Mouse (Mus musculus): ENCODE data around the gene Zbtb18. TPM values are rescaled to one million over a fixed set of nuclear protein-coding genes. Genes with fewer than 3 reads are reported as not detected.

Zbtb18 gene
- total and polyA plus RNA-seq, 3 experiments = 10.6 to 47.3 (median 40.2) TPM

- no peak for DNase-seq
- intact Hi-C loops (cut with DNase I) = no loop called here
- no peak overlapping the region for H3K4me3 ChIP-seq
- no peaks in the 10 kb centered on the region for H3K27me3 ChIP-seq (ENCODE audit: control insufficient read depth, insufficient read depth, low read length)
- 82% methylated on average over 4 of the region's 4 CpGs for WGBS
- H3K4me1 ChIP-seq (ENCODE audit: control insufficient read depth, insufficient read depth, low read length) = no peaks in the 10 kb centered on the region
- H3K36me3 ChIP-seq (ENCODE audit: control insufficient read depth, insufficient read depth, low read length) = no peaks in the 10 kb centered on the region
- no peak overlapping the region for H3K27ac ChIP-seq
- no peaks in the 10 kb centered on the region for H3K79me2 ChIP-seq (replicated peaks; ENCODE audit: control insufficient read depth, insufficient read depth, low read length)
- H3K9ac ChIP-seq (ENCODE audit: low read depth, low read length) = no peak overlapping the region
- TF ChIP-seq EP300 (IDR thresholded peaks at IDR 0.05; ENCODE audit: insufficient read depth, low read depth, low read length) = no peak
- TF ChIP-seq CTCF (IDR thresholded peaks at IDR 0.05) = no peak
- TF ChIP-seq POLR2A (IDR thresholded peaks at IDR 0.05; ENCODE audit: insufficient read depth, low read depth, low read length) = no peak
These were observed 48.7 kb downstream of the Zbtb18 start for GRCm38 (mm10) chr1:177490808-177491207.

DNA sequence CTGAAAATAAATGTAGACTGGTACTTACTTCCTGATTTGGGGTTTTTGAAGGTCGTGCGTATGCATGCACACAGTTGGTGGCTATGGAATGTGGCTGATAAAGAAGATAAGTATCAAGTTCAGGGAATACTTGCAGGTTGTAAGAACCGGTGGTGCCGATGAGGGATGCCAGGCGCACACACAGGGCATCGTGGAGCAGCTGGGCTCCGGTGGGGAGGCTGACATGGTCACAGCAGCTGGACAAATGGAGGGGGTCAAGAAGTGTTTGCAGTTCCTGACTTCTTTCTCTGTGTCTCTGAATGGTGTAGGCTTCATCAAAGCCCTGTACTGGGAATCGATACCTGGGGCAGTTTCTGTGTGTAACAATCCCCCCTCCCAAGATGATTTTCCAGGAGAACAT is 49.1 kb downstream of the Zbtb18 start:
- DNase-seq = no peak
- H3K9ac ChIP-seq (ENCODE audit: low read depth, low read length) = no peak overlapping the region
- 66% methylated on average over 8 of the region's 8 CpGs for WGBS
- no peak for TF ChIP-seq POLR2A (IDR thresholded peaks at IDR 0.05; ENCODE audit: insufficient read depth, low read depth, low read length)
- no peak for TF ChIP-seq EP300 (IDR thresholded peaks at IDR 0.05; ENCODE audit: insufficient read depth, low read depth, low read length)
- no peak for TF ChIP-seq CTCF (IDR thresholded peaks at IDR 0.05)
- no peaks in the 10 kb centered on the region for H3K36me3 ChIP-seq (ENCODE audit: control insufficient read depth, insufficient read depth, low read length)
- no peaks in the 10 kb centered on the region for H3K4me1 ChIP-seq (ENCODE audit: control insufficient read depth, insufficient read depth, low read length)
- H3K4me3 ChIP-seq = no peak overlapping the region
- H3K27me3 ChIP-seq (ENCODE audit: control insufficient read depth, insufficient read depth, low read length) = no peaks in the 10 kb centered on the region
- H3K79me2 ChIP-seq (replicated peaks; ENCODE audit: control insufficient read depth, insufficient read depth, low read length) = no peaks in the 10 kb centered on the region
- H3K27ac ChIP-seq = no peak overlapping the region
- intact Hi-C loops (cut with DNase I) = no loop called here

- no peak overlapping the region for H3K9ac ChIP-seq (ENCODE audit: low read depth, low read length)
- H3K4me1 ChIP-seq (ENCODE audit: control insufficient read depth, insufficient read depth, low read length) = no peaks in the 10 kb centered on the region
- intact Hi-C loops (cut with DNase I) = no loop called here
- H3K4me3 ChIP-seq = no peak overlapping the region
- H3K79me2 ChIP-seq (replicated peaks; ENCODE audit: control insufficient read depth, insufficient read depth, low read length) = no peaks in the 10 kb centered on the region
- no peaks in the 10 kb centered on the region for H3K36me3 ChIP-seq (ENCODE audit: control insufficient read depth, insufficient read depth, low read length)
- H3K27me3 ChIP-seq (ENCODE audit: control insufficient read depth, insufficient read depth, low read length) = no peaks in the 10 kb centered on the region
- 93% methylated on average over 8 of the region's 8 CpGs for WGBS
- no peak overlapping the region for H3K27ac ChIP-seq
- TF ChIP-seq CTCF (IDR thresholded peaks at IDR 0.05) (no peak), POLR2A (IDR thresholded peaks at IDR 0.05; ENCODE audit: insufficient read depth, low read depth, low read length) (no peak), EP300 (IDR thresholded peaks at IDR 0.05; ENCODE audit: insufficient read depth, low read depth, low read length) (no peak)
- DNase-seq = no peak
These were observed 52.2 kb downstream of the Zbtb18 start for GRCm38 (mm10) chr1:177494306-177494705.

- H3K4me3 ChIP-seq = no peak overlapping the region
- 60% methylated on average over 9 of the region's 9 CpGs for WGBS
- H3K79me2 ChIP-seq (replicated peaks; ENCODE audit: control insufficient read depth, insufficient read depth, low read length) = no peaks in the 10 kb centered on the region
- H3K36me3 ChIP-seq (ENCODE audit: control insufficient read depth, insufficient read depth, low read length) = no peaks in the 10 kb centered on the region
- TF ChIP-seq CTCF (IDR thresholded peaks at IDR 0.05) (no peak), POLR2A (IDR thresholded peaks at IDR 0.05; ENCODE audit: insufficient read depth, low read depth, low read length) (no peak), EP300 (IDR thresholded peaks at IDR 0.05; ENCODE audit: insufficient read depth, low read depth, low read length) (no peak)
- no peaks in the 10 kb centered on the region for H3K4me1 ChIP-seq (ENCODE audit: control insufficient read depth, insufficient read depth, low read length)
- H3K9ac ChIP-seq (ENCODE audit: low read depth, low read length) = no peak overlapping the region
- H3K27ac ChIP-seq = no peak overlapping the region
- H3K27me3 ChIP-seq (ENCODE audit: control insufficient read depth, insufficient read depth, low read length) = no peaks in the 10 kb centered on the region
- intact Hi-C loops (cut with DNase I) = no loop called here
- DNase-seq = no peak
These were observed 52.9 kb downstream of the Zbtb18 start for GRCm38 (mm10) chr1:177494913-177495542.

Other genes with a start within 250 kb of the Zbtb18 start
- gene Akt3, start 184.1 kb upstream of the Zbtb18 start, total RNA-seq (2021) = 10 to 100 TPM; 20.0 to 20.2 TPM
- gene Akt3, start 184.1 kb upstream of the Zbtb18 start, polyA plus RNA-seq (2012; rRNA removed) = 4.8 and 6.6 TPM in 2 replicates